Mouse (Mus musculus) layer of hippocampus, adult 6 months (tissue): Measurements from ENCODE around the gene Rbm4b. TPM values are rescaled to one million over a fixed set of nuclear protein-coding genes. Genes with fewer than 3 reads are reported as not detected.

Experiments
- long read RNA-seq, 2 experiments: library from polyadenylated mRNA; unstranded; transcript quantifications; one replicate each; pipeline ENCODE4 v2.0.0; 2019 to 2020
- polyA plus RNA-seq: library from polyadenylated mRNA; unstranded; fragments of <200 nt; fragmentation: Nextera tagmentation; gene quantifications from 2 replicates; pipeline ENCODE4 v1.2.3, GENCODE M21; 2021

Rbm4b gene
- polyA plus RNA-seq: 25.3 and 27.5 TPM in 2 replicates
- long read RNA-seq, experiment 1, full-length matches to known transcripts: 53 of 61 reads
- long read RNA-seq, experiment 1, partial matches to known transcripts: 4 of 61 reads
- long read RNA-seq, experiment 1, other reads (novel, unspliced or antisense): 4 of 61 reads
- long read RNA-seq, experiment 2, full-length matches to known transcripts: 185 of 203 reads
- long read RNA-seq, experiment 2, partial matches to known transcripts: 5 of 203 reads
- long read RNA-seq, experiment 2, other reads (novel, unspliced or antisense): 13 of 203 reads

DNA sequence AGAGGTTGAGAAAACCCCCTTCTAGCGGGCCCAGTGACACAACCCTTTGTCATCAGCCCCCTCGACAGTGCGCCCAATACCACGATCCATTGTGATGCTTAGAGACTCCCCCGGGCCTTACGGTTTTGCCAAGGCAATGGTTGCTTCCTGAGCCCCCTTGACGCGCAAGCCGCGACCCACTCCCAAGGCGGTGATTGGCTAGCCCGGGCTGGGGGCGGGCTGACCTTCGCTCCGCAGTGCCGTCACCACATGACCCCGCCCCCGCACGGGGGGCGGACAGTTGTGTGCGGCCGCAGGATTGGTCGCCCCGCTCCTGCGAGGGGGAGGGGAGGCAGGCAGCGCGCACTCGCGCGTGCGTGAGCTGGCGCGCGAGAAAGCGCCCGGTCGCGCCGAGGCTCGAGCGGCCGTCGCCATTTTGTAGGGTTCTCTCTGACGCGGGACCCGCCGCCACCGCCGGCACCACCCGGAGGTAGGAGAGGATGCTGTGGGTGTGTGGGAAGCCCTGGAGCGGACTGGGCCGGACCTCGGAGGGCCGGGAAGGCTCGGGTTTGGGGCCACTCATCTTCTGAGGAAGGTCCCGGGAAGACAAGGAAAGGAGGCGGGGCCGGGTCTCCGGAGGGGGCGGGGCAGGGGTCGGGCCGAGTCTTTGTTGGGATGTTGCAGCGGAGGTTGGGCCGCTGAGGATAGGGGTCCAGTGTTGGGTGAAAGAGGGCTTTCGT lies at the start of gene Rbm4b:
Gene Rbm4b, plus strand, starts transcription at position 305 of the 719 bp plus-strand sequence.

DNA sequence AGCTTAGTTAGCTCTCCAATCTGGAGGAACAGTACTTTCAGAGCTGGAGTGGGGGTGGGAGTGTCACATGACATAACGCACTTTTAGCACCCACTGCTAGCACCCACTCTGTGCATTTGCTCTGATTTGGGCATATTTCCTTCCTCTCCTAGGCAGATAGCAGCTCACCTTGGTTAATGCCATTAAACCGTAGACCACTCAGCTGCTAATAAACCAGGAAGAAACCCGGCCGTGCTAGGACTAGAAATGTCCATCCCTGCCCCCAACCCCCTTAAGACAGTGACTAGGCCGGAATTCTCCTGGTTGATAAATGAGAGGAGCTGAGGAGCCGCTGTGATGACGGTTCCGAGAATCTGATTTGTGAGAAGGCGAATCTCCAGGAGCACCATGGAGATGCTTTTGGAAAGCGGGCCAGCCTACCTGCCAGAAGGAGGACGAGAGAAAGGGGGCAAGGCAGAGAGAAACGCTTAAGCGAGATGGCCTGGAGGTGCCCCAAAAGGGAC lies 45.1 kb upstream of the Rbm4b start, which contains the start of gene Sptbn2:
Gene Sptbn2, plus strand, starts transcription at position 70 of the 503 bp plus-strand sequence.

DNA sequence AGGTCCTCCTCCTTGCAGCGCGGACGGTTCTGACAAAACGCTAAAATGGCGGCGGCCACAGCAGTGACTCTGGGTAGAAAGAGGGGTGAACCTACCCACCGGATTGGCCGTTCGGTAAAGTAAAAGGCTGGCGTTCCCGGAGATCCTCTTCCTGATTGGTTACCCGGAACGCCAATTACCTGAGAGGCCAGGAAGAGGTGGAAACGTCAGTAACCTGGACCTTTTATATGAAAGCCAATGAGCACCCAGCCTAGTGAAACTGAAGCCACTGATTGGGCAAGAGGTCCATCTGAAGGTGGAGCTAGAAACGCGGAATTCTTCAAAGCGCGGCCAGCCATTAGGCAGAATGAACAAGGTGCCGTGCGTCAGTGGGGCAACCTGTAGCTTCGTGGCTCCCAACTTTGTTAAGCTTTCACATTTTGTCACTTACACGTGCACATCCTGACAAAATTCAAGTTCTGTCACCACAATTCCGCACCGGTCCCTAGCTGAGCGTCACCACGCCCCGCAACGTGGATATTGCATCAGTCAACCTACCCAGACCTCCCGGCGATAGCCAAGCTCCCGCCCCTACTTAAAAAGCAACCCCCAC lies 37.6 kb downstream of the Rbm4b start, which contains the start of gene Rbm4:
Gene Rbm4, minus strand, starts transcription at position 71 of the 592 bp plus-strand sequence.

DNA sequence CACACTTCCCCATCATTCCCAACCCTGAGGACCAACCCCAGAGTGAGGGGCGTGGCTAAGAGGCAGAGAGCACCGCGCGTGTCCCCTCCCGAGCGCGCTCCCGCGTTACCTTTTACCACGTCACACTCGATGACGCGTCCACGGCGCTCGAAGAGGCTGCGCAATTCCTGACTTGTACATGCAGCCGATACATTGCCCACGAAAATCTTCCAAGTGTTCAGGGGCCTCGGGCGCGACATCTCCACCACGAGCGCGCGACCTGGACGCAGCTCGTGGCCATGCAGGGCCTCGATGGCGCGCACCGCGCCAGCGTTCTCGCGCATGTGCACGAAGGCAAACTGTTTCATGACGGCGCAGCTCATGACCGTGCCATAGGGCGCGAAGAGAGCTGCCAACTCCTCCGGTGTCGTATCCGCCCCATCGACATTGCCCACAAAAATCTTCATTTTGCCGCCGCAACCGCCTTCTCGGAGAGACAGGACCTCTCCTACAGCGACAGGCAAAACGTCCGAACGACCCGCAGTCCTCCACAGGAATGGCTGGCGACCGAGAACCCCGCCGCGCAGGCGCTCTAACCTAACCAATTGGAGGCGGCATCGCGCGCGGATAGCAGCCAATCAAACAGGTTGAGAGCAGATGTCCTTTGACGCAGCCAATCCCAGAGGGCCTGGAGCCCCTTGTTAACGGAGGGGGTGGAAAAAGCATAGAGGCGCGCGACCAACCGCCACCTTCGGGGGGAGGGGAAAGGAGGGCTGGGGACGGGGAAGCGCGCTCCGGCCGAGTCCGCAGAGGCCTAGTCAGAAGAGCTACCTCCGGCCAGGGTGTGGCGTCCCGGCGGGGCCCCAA lies 55.0 kb downstream of the Rbm4b start, which contains the start of the genes Gm21992 and Rbm14:
Gene Gm21992, minus strand, starts transcription at position 550 of the 846 bp plus-strand sequence.
Gene Rbm14, minus strand, starts transcription at position 572 of the 846 bp plus-strand sequence.

Other genes starting within 250 kb of the Rbm4b start
- 21.2 TPM in 2 replicates for gene Pcx, start 246.0 kb upstream of the Rbm4b start, polyA plus RNA-seq
- 1.8 and 2.0 TPM in 2 replicates for gene Lrfn4, start 140.8 kb upstream of the Rbm4b start, polyA plus RNA-seq
- 38.5 and 45.4 TPM in 2 replicates for gene Rce1, start 130.9 kb upstream of the Rbm4b start, polyA plus RNA-seq
- 2.7 and 3.9 TPM in 2 replicates for gene Gm960, start 57.8 kb upstream of the Rbm4b start, polyA plus RNA-seq
- gene Sptbn2, start 45.3 kb upstream of the Rbm4b start, polyA plus RNA-seq: 53.6 and 65.0 TPM in 2 replicates
- 25.9 and 31.1 TPM in 2 replicates for gene Rbm4, start 37.4 kb downstream of the Rbm4b start, polyA plus RNA-seq
- gene Gm21992, start 55.1 kb downstream of the Rbm4b start, polyA plus RNA-seq: 6.4 and 9.5 TPM in 2 replicates
- 8.9 and 10.8 TPM in 2 replicates for gene Rbm14, start 55.1 kb downstream of the Rbm4b start, polyA plus RNA-seq
- 41.3 and 45.9 TPM in 2 replicates for gene Ccs, start 82.8 kb downstream of the Rbm4b start, polyA plus RNA-seq
- 1.6 and 1.7 TPM in 2 replicates for gene Ccdc87, start 82.9 kb downstream of the Rbm4b start, polyA plus RNA-seq
- gene Ctsf, start 98.6 kb downstream of the Rbm4b start, polyA plus RNA-seq: 112 TPM in 2 replicates
- gene Actn3, start 121.4 kb downstream of the Rbm4b start, polyA plus RNA-seq: 0.69 and 1.2 TPM in 2 replicates
- 9.4 and 11.3 TPM in 2 replicates for gene Zdhhc24, start 122.2 kb downstream of the Rbm4b start, polyA plus RNA-seq
- 10.9 and 14.6 TPM in 2 replicates for gene Bbs1, start 150.1 kb downstream of the Rbm4b start, polyA plus RNA-seq
- 20.4 and 22.2 TPM in 2 replicates for gene Dpp3, start 171.8 kb downstream of the Rbm4b start, polyA plus RNA-seq
- 7.8 and 8.6 TPM in 2 replicates for gene Peli3, start 186.6 kb downstream of the Rbm4b start, polyA plus RNA-seq
- 144 and 145 TPM in 2 replicates for gene Mrpl11, start 205.7 kb downstream of the Rbm4b start, polyA plus RNA-seq
- 5.2 and 8.9 TPM in 2 replicates for gene Npas4, start 233.8 kb downstream of the Rbm4b start, polyA plus RNA-seq